Mouse (Mus musculus): ENCODE results near the gene Mtmr2. TPM values are rescaled to one million over a fixed set of nuclear protein-coding genes. Genes with fewer than 3 reads are reported as not detected.
A peak's percentile ranks its signal among the peaks of the same experiment; 100 is the strongest.

The Mtmr2 gene
- polyA plus RNA-seq, 1 experiment from 2014 or later, result 98.9 TPM

DNA sequence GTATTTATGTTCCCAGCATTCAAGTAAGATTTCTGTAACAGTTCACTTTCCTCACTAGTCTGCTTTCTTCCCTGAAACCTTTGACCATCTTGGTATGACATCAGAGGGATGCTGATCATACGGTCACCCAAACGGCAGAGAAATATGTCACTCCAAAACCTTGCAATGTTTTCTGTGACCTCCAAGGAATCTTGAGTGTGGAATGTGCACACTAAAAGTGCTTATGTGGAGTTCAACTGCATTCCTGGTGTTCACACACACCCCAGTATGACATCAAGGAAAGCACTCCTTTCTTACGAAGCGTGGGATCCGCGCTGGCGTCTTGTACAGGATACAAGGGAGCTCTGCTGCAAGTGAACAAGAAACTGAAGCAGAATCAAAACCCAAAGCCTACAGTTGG, 58.6 kb downstream of the Mtmr2 start:
- TF ChIP-seq CTCF (IDR thresholded peaks at IDR 0.05; ENCODE audit: low read depth), result no peak
- Histone ChIP-seq H3K36me3 (ENCODE audit: insufficient read depth) (peaks cover 90% of the 10 kb centered on the region), H3K4me2 (no peak overlapping the region), H3K4me1 (ENCODE audit: insufficient read depth) (no peaks in the 10 kb centered on the region), H3K27ac (ENCODE audit: low read depth) (no peak overlapping the region), H3K27me3 (ENCODE audit: insufficient read depth, low read length) (no peaks in the 10 kb centered on the region), H3K9me3 (ENCODE audit: low read depth, low read length) (no peaks in the 10 kb centered on the region), H3K4me3 (ENCODE audit: low read depth, low read length) (no peak overlapping the region), H3K9ac (no peak overlapping the region)
- ATAC-seq (ENCODE audit: insufficient read depth) (no peak), DNase-seq (no peak)
- WGBS, result 88% methylated on average over 7 of the region's 7 CpGs

- WGBS, result 91% methylated on average over 5 of the region's 5 CpGs
- Histone ChIP-seq H3K36me3 (ENCODE audit: insufficient read depth) (peaks cover 90% of the 10 kb centered on the region), H3K27ac (ENCODE audit: low read depth) (no peak overlapping the region), H3K4me2 (no peak overlapping the region), H3K4me3 (ENCODE audit: low read depth, low read length) (no peak overlapping the region), H3K27me3 (ENCODE audit: insufficient read depth, low read length) (no peaks in the 10 kb centered on the region), H3K9ac (no peak overlapping the region), H3K4me1 (ENCODE audit: insufficient read depth) (no peaks in the 10 kb centered on the region), H3K9me3 (ENCODE audit: low read depth, low read length) (no peaks in the 10 kb centered on the region)
- no peak for DNase-seq
- no peak for ATAC-seq (ENCODE audit: insufficient read depth)
- no peak for TF ChIP-seq CTCF (IDR thresholded peaks at IDR 0.05; ENCODE audit: low read depth)
These were observed 59.4 kb downstream of the Mtmr2 start for GRCm38 (mm10) chr9:13807657-13808056.

DNA sequence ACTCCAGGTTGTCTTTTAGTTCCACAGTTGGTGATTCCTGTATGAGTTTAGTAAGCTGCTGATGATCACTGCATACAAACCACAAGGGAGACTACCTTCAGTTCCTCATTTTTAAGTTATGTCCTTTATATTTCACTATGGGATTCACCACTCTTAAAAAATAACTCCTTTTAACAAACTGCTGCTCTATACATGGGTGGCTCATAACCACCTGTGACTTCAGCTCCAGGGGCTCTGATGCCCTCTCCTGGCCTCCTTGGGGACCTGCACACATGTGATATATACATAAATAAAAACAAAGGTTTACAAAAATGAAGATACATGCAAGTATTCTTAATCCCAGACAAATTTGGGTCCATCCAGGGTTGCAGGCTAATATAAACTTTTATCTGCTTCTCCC, 61.7 kb downstream of the Mtmr2 start:
- Histone ChIP-seq H3K4me1 (ENCODE audit: insufficient read depth) (no peaks in the 10 kb centered on the region), H3K9me3 (ENCODE audit: low read depth, low read length) (no peaks in the 10 kb centered on the region), H3K9ac (no peak overlapping the region), H3K27ac (ENCODE audit: low read depth) (no peak overlapping the region), H3K27me3 (ENCODE audit: insufficient read depth, low read length) (no peaks in the 10 kb centered on the region), H3K36me3 (ENCODE audit: insufficient read depth) (peaks cover 91% of the 10 kb centered on the region), H3K4me2 (no peak overlapping the region), H3K4me3 (ENCODE audit: low read depth, low read length) (no peak overlapping the region)
- TF ChIP-seq CTCF (IDR thresholded peaks at IDR 0.05; ENCODE audit: low read depth), result peak; percentile 30; the same call in 1 of the 2 replicates
- ATAC-seq (ENCODE audit: insufficient read depth) (no peak), DNase-seq (no peak)

- WGBS, result 91% methylated on average over 9 of the region's 9 CpGs
- H3K4me3 ChIP-seq (ENCODE audit: low read depth, low read length), result no peak overlapping the region
- H3K4me1 ChIP-seq (ENCODE audit: insufficient read depth), result no peaks in the 10 kb centered on the region
- H3K36me3 ChIP-seq (ENCODE audit: insufficient read depth), result peaks cover 73% of the 10 kb centered on the region
- no peak overlapping the region for H3K4me2 ChIP-seq
- no peak for TF ChIP-seq CTCF (IDR thresholded peaks at IDR 0.05; ENCODE audit: low read depth)
- H3K9me3 ChIP-seq (ENCODE audit: low read depth, low read length), result no peaks in the 10 kb centered on the region
- H3K9ac ChIP-seq, result no peak overlapping the region
- DNase-seq (no peak), ATAC-seq (ENCODE audit: insufficient read depth) (no peak)
- no peaks in the 10 kb centered on the region for H3K27me3 ChIP-seq (ENCODE audit: insufficient read depth, low read length)
- H3K27ac ChIP-seq (ENCODE audit: low read depth), result no peak overlapping the region
These were observed 70.2 kb downstream of the Mtmr2 start for GRCm38 (mm10) chr9:13818369-13818768.

DNA sequence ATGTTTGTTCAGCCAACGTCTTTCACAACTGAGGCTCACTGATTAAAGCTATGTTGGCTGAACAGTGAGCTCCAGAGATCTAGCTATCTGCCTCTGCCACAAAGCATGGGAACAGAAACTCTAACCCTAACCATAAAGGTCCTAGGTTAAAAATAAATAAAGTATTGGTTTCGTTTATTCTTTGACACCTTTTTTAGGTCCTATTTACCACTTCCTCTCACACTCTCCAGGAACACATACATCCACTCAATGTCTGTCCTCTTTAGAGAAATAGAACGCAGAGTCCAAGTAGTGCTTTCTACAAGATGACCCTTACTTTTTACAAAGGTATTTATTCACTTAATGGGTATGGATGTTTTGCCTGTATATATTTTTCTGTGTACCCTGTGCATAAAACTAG, 72.6 kb downstream of the Mtmr2 start:
- no peak for DNase-seq
- H3K4me3 ChIP-seq (ENCODE audit: low read depth, low read length), result no peak overlapping the region
- H3K4me1 ChIP-seq (ENCODE audit: insufficient read depth), result peaks cover 11% of the 10 kb centered on the region
- H3K36me3 ChIP-seq (ENCODE audit: insufficient read depth), result peaks cover 50% of the 10 kb centered on the region
- TF ChIP-seq CTCF (IDR thresholded peaks at IDR 0.05; ENCODE audit: low read depth), result no peak
- ATAC-seq (ENCODE audit: insufficient read depth), result no peak
- 92% methylated on average over 3 of the region's 3 CpGs for WGBS
- no peak overlapping the region for H3K9ac ChIP-seq
- no peaks in the 10 kb centered on the region for H3K27me3 ChIP-seq (ENCODE audit: insufficient read depth, low read length)
- no peak overlapping the region for H3K4me2 ChIP-seq
- H3K9me3 ChIP-seq (ENCODE audit: low read depth, low read length), result no peaks in the 10 kb centered on the region
- H3K27ac ChIP-seq (ENCODE audit: low read depth), result no peak overlapping the region

GRCm38 (mm10) chr9:13825896-13826295, 77.7 kb downstream of the Mtmr2 start:
- H3K9me3 ChIP-seq (ENCODE audit: low read depth, low read length), result no peaks in the 10 kb centered on the region
- peak overlapping the region; percentile 87 for H3K4me2 ChIP-seq
- peaks cover 14% of the 10 kb centered on the region for H3K36me3 ChIP-seq (ENCODE audit: insufficient read depth)
- peak overlapping the region; percentile 99 for H3K27ac ChIP-seq (ENCODE audit: low read depth)
- H3K4me1 ChIP-seq (ENCODE audit: insufficient read depth), result peaks cover 16% of the 10 kb centered on the region
- H3K4me3 ChIP-seq (ENCODE audit: low read depth, low read length), result peak overlapping the region; percentile 89
- H3K9ac ChIP-seq, result peak overlapping the region; percentile 93
- H3K27me3 ChIP-seq (ENCODE audit: insufficient read depth, low read length), result no peaks in the 10 kb centered on the region
- no peak for ATAC-seq (ENCODE audit: insufficient read depth)
- TF ChIP-seq CTCF (IDR thresholded peaks at IDR 0.05; ENCODE audit: low read depth), result no peak
- WGBS, result 4% methylated on average over 8 of the region's 8 CpGs
- DNase-seq, result no peak

GRCm38 (mm10) chr9:13826391-13826805, 78.2 kb downstream of the Mtmr2 start:
- Histone ChIP-seq H3K9me3 (ENCODE audit: low read depth, low read length) (no peaks in the 10 kb centered on the region), H3K4me3 (ENCODE audit: low read depth, low read length) (peak overlapping the region; percentile 89), H3K27ac (ENCODE audit: low read depth) (peak overlapping the region; percentile 99), H3K27me3 (ENCODE audit: insufficient read depth, low read length) (no peaks in the 10 kb centered on the region), H3K4me1 (ENCODE audit: insufficient read depth) (peaks cover 16% of the 10 kb centered on the region), H3K9ac (peak overlapping the region; percentile 93), H3K4me2 (peak overlapping the region; percentile 87), H3K36me3 (ENCODE audit: insufficient read depth) (peaks cover 14% of the 10 kb centered on the region)
- WGBS, result 0% methylated on average over 31 of the region's 31 CpGs
- TF ChIP-seq CTCF (IDR thresholded peaks at IDR 0.05; ENCODE audit: low read depth), result no peak
- DNase-seq, result peak; percentile 79
- ATAC-seq (ENCODE audit: insufficient read depth), result peak; percentile 11

Measured in lung, embryonic 14.5 days (tissue).